Mouse (Mus musculus): ENCODE data around the gene Gemin5. TPM values are rescaled to one million over a fixed set of nuclear protein-coding genes. Genes with fewer than 3 reads are reported as not detected.
"Not testable (repeated sequence)": the region's sequence is repeated elsewhere in the genome, so short reads cannot be mapped to it uniquely, and the experiment has no call there.

The Gemin5 gene
- polyA plus RNA-seq, 1 experiment from 2014 or later: 19.8 TPM

GRCm38 (mm10) chr11:58199229-58200037, 31.1 kb upstream of the Gemin5 start, which contains the start of the genes Igtp and Irgm2:
TSS of gene Igtp (plus strand) at chr11:58199556.
TSS of gene Irgm2 (plus strand) at chr11:58199618.
- 3% methylated on average over 14 of the region's 15 CpGs for WGBS
- H3K9ac ChIP-seq: peak within 1 kb of the TSS; percentile 45; the same call in 1 of the 2 replicates
- H3K9me3 ChIP-seq; H3K4me1 ChIP-seq; H3K27me3 ChIP-seq (replicated peaks); H3K36me3 ChIP-seq; H3K27ac ChIP-seq: not testable (repeated sequence)
- peak within 1 kb of the TSS; percentile 73 for H3K4me2 ChIP-seq
- H3K4me3 ChIP-seq (replicated peaks): peak within 1 kb of the TSS; percentile 63
- peak; percentile 90 for ATAC-seq (ENCODE audit: insufficient read depth, low FRiP score, low read depth)

- H3K9me3 ChIP-seq: no peaks in the 10 kb centered on the region
- no peaks in the 10 kb centered on the region for H3K27me3 ChIP-seq (replicated peaks)
- H3K36me3 ChIP-seq: no peaks in the 10 kb centered on the region
- peak overlapping the region; percentile 73 for H3K4me2 ChIP-seq
- WGBS: 84% methylated on average over 4 of the region's 4 CpGs
- no peak overlapping the region for H3K9ac ChIP-seq
- no peak for ATAC-seq (ENCODE audit: insufficient read depth, low FRiP score, low read depth)
- H3K4me1 ChIP-seq: 0 out of 2 replicates have a peak, but pooled peaks cover 3% of the 10 kb centered on the region
- H3K4me3 ChIP-seq (replicated peaks): peak overlapping the region; percentile 63
- H3K27ac ChIP-seq: no peak overlapping the region
These were observed 30.3 kb upstream of the Gemin5 start for GRCm38 (mm10) chr11:58198663-58199062.

- Histone ChIP-seq H3K4me2 (no peak overlapping the region), H3K9ac (no peak overlapping the region)
These were observed 25.7 kb upstream of the Gemin5 start for GRCm38 (mm10) chr11:58193860-58194520.

GRCm38 (mm10) chr11:58193326-58193725, 25.0 kb upstream of the Gemin5 start:
- ATAC-seq (ENCODE audit: insufficient read depth, low FRiP score, low read depth): no peak
- 0 out of 2 replicates have a peak, but pooled peaks cover 3% of the 10 kb centered on the region for H3K4me1 ChIP-seq
- WGBS: 49% methylated on average over 3 of the region's 3 CpGs
- no peak overlapping the region for H3K4me3 ChIP-seq (replicated peaks)
- H3K27ac ChIP-seq: no peak overlapping the region
- H3K4me2 ChIP-seq: no peak overlapping the region
- no peaks in the 10 kb centered on the region for H3K9me3 ChIP-seq
- H3K27me3 ChIP-seq (replicated peaks): no peaks in the 10 kb centered on the region
- H3K36me3 ChIP-seq: no peaks in the 10 kb centered on the region
- H3K9ac ChIP-seq: no peak overlapping the region

More at GRCm38 (mm10) chr11:58193860-58194520, 25.7 kb upstream of the Gemin5 start:
- Histone ChIP-seq H3K27ac (no peak overlapping the region), H3K9me3 (no peaks in the 10 kb centered on the region), H3K4me3 (replicated peaks) (no peak overlapping the region), H3K27me3 (replicated peaks) (no peaks in the 10 kb centered on the region), H3K36me3 (no peaks in the 10 kb centered on the region), H3K4me1 (0 out of 2 replicates have a peak, but pooled peaks cover 3% of the 10 kb centered on the region)
- ATAC-seq (ENCODE audit: insufficient read depth, low FRiP score, low read depth): no peak
- WGBS: 33% methylated on average over 4 of the region's 4 CpGs

- 86% methylated on average over 6 of the region's 6 CpGs for WGBS
These were observed 21.3 kb upstream of the Gemin5 start for GRCm38 (mm10) chr11:58189675-58190074.

GRCm38 (mm10) chr11:58183579-58183978, 15.2 kb upstream of the Gemin5 start:
- Histone ChIP-seq H3K4me1 (no peaks in the 10 kb centered on the region), H3K4me2 (no peak overlapping the region), H3K4me3 (replicated peaks) (no peak overlapping the region), H3K9me3 (no peaks in the 10 kb centered on the region), H3K27ac (no peak overlapping the region), H3K27me3 (replicated peaks) (no peaks in the 10 kb centered on the region), H3K36me3 (no peaks in the 10 kb centered on the region), H3K9ac (no peak overlapping the region)
- ATAC-seq (ENCODE audit: insufficient read depth, low FRiP score, low read depth): no peak
- WGBS: 93% methylated on average over 3 of the region's 3 CpGs

More at GRCm38 (mm10) chr11:58189675-58190074, 21.3 kb upstream of the Gemin5 start:
- H3K9ac ChIP-seq: no peak overlapping the region
- no peaks in the 10 kb centered on the region for H3K36me3 ChIP-seq
- ATAC-seq (ENCODE audit: insufficient read depth, low FRiP score, low read depth): no peak
- no peaks in the 10 kb centered on the region for H3K9me3 ChIP-seq
- 0 out of 2 replicates have a peak, but pooled peaks cover 3% of the 10 kb centered on the region for H3K4me1 ChIP-seq
- H3K4me2 ChIP-seq: no peak overlapping the region
- no peaks in the 10 kb centered on the region for H3K27me3 ChIP-seq (replicated peaks)
- no peak overlapping the region for H3K4me3 ChIP-seq (replicated peaks)
- H3K27ac ChIP-seq: no peak overlapping the region

GRCm38 (mm10) chr11:58180756-58181155, 12.4 kb upstream of the Gemin5 start:
- Histone ChIP-seq H3K27me3 (replicated peaks) (no peaks in the 10 kb centered on the region), H3K36me3 (peaks cover 11% of the 10 kb centered on the region), H3K9me3 (no peaks in the 10 kb centered on the region), H3K4me2 (no peak overlapping the region), H3K4me3 (replicated peaks) (no peak overlapping the region), H3K9ac (no peak overlapping the region), H3K27ac (no peak overlapping the region), H3K4me1 (no peaks in the 10 kb centered on the region)
- ATAC-seq (ENCODE audit: insufficient read depth, low FRiP score, low read depth): no peak
- WGBS: 71% methylated on average over 7 of the region's 7 CpGs

GRCm38 (mm10) chr11:58179986-58180385, 11.6 kb upstream of the Gemin5 start:
- peaks cover 17% of the 10 kb centered on the region for H3K36me3 ChIP-seq
- H3K9ac ChIP-seq; H3K9me3 ChIP-seq; H3K4me3 ChIP-seq (replicated peaks); H3K27ac ChIP-seq; H3K27me3 ChIP-seq (replicated peaks); H3K4me2 ChIP-seq; H3K4me1 ChIP-seq; ATAC-seq (ENCODE audit: insufficient read depth, low FRiP score, low read depth): not testable (repeated sequence)
- 92% methylated on average over 6 of the region's 6 CpGs for WGBS

GRCm38 (mm10) chr11:58179563-58179962, 11.2 kb upstream of the Gemin5 start:
- Histone ChIP-seq H3K36me3 (peaks cover 17% of the 10 kb centered on the region), H3K9me3 (no peaks in the 10 kb centered on the region), H3K4me2 (no peak overlapping the region), H3K9ac (no peak overlapping the region), H3K27ac (no peak overlapping the region), H3K4me1 (no peaks in the 10 kb centered on the region), H3K27me3 (replicated peaks) (no peaks in the 10 kb centered on the region), H3K4me3 (replicated peaks) (no peak overlapping the region)
- ATAC-seq (ENCODE audit: insufficient read depth, low FRiP score, low read depth): no peak
- WGBS: 11% methylated on average over 3 of the region's 3 CpGs

GRCm38 (mm10) chr11:58171459-58172091, 3.2 kb upstream of the Gemin5 start, which contains the start of gene Mrpl22:
TSS of gene Mrpl22 (plus strand) at chr11:58171661.
- Histone ChIP-seq H3K27me3 (replicated peaks) (no peaks in the 10 kb centered on the region), H3K27ac (peak within 1 kb of the TSS; percentile 18; the same call in 1 of the 2 replicates), H3K9me3 (no peaks in the 10 kb centered on the region), H3K36me3 (peaks cover 24% of the 10 kb centered on the region), H3K9ac (peak within 1 kb of the TSS; percentile 73; the same call in 1 of the 2 replicates), H3K4me3 (replicated peaks) (peak within 1 kb of the TSS; percentile 79), H3K4me1 (0 out of 2 replicates have a peak, but pooled peaks cover 5% of the 10 kb centered on the region), H3K4me2 (peak within 1 kb of the TSS; percentile 75)
- ATAC-seq (ENCODE audit: insufficient read depth, low FRiP score, low read depth): peak; percentile 82
- WGBS: under 1% methylated on average over 34 of the region's 34 CpGs

GRCm38 (mm10) chr11:58169666-58170065, 1.3 kb upstream of the Gemin5 start:
- 70% methylated on average over 4 of the region's 4 CpGs for WGBS
- ATAC-seq (ENCODE audit: insufficient read depth, low FRiP score, low read depth): no peak
- no peak overlapping the region for H3K4me3 ChIP-seq (replicated peaks)

More at GRCm38 (mm10) chr11:58169666-58170065, 1.3 kb upstream of the Gemin5 start:
- 0 out of 2 replicates have a peak, but pooled peaks cover 5% of the 10 kb centered on the region for H3K4me1 ChIP-seq
- H3K4me2 ChIP-seq: no peak overlapping the region
- peaks cover 23% of the 10 kb centered on the region; the same call in 1 of the 2 replicates for H3K36me3 ChIP-seq
- no peaks in the 10 kb centered on the region for H3K9me3 ChIP-seq
- H3K27ac ChIP-seq: no peak overlapping the region
- H3K27me3 ChIP-seq (replicated peaks): no peaks in the 10 kb centered on the region
- no peak overlapping the region for H3K9ac ChIP-seq
